Mouse (Mus musculus) spleen, postnatal 10 days (tissue): Measurements from ENCODE around the gene Tpbg.
"Not testable (repeated sequence)": the region's sequence is repeated elsewhere in the genome, so short reads cannot be mapped to it uniquely, and the experiment has no call there.

Experiments
- DNase-seq, 2 experiments: peaks; one replicate each; pipeline ENCODE4 v3.0.0; 2021 to 2022; ENCODE audit warnings: low spot score in 2 of 2

Gene Tpbg

GRCm38 (mm10) chr9:85842351-85843011, at the start of gene Tpbg:
Gene Tpbg, plus strand, starts transcription at chr9:85842380.
- DNase-seq: no peak

GRCm38 (mm10) chr9:85801986-85802385, 40.2 kb upstream of the Tpbg start:
- DNase-seq: not testable (repeated sequence)

- DNase-seq: no peak
Measured at GRCm38 (mm10) chr9:85802563-85802962, 39.6 kb upstream of the Tpbg start.

- DNase-seq: no peak
Measured at GRCm38 (mm10) chr9:85806411-85806810, 35.8 kb upstream of the Tpbg start.

- DNase-seq: no peak
Measured at GRCm38 (mm10) chr9:85809246-85809645, 32.9 kb upstream of the Tpbg start.

GRCm38 (mm10) chr9:85820829-85821228, 21.4 kb upstream of the Tpbg start:
- DNase-seq: no peak

GRCm38 (mm10) chr9:85835521-85836425, 6.4 kb upstream of the Tpbg start:
- DNase-seq: no peak

- no peak for DNase-seq
Measured at GRCm38 (mm10) chr9:85839626-85840025, 2.6 kb upstream of the Tpbg start.

- no peak for DNase-seq
Measured at GRCm38 (mm10) chr9:85841891-85842290, 289 bp upstream of the Tpbg start.

GRCm38 (mm10) chr9:85843031-85843890, 1.1 kb downstream of the Tpbg start:
- peak in 1 of 2 experiments; percentile 14 for DNase-seq

- DNase-seq: no peak
Measured at GRCm38 (mm10) chr9:85843891-85844646, 1.9 kb downstream of the Tpbg start.

- DNase-seq: no peak
Measured at GRCm38 (mm10) chr9:85844647-85844983, 2.4 kb downstream of the Tpbg start.

- no peak for DNase-seq
Measured at GRCm38 (mm10) chr9:85846186-85846585, 4.0 kb downstream of the Tpbg start.

GRCm38 (mm10) chr9:85854780-85855179, 12.6 kb downstream of the Tpbg start:
- DNase-seq: no peak

- no peak for DNase-seq
Measured at GRCm38 (mm10) chr9:85856511-85856910, 14.3 kb downstream of the Tpbg start.

- DNase-seq: no peak
Measured at GRCm38 (mm10) chr9:85861065-85861464, 18.9 kb downstream of the Tpbg start.

GRCm38 (mm10) chr9:85862562-85862961, 20.4 kb downstream of the Tpbg start:
- no peak for DNase-seq

GRCm38 (mm10) chr9:85872908-85873307, 30.7 kb downstream of the Tpbg start:
- DNase-seq: no peak

GRCm38 (mm10) chr9:85893681-85894080, 51.5 kb downstream of the Tpbg start:
- no peak for DNase-seq
